Mouse (Mus musculus) limb, embryonic 10.5 days (tissue): ENCODE data around the gene D430041D05Rik. TPM values are rescaled to one million over a fixed set of nuclear protein-coding genes. Genes with fewer than 3 reads are reported as not detected.

Experiments used
- DNase-seq: peaks from one replicate; pipeline ENCODE4 v3.0.0-alpha.2; 2017; ENCODE audit warnings: low spot score
- H3K27ac ChIP-seq: fragments of 300-500 bp; sonication (generic); 2 replicates; pipeline ENCODE4 v1.5.1; 2016; ENCODE audit warnings: mild to moderate bottlenecking
- H3K27me3 ChIP-seq: fragments of 300-500 bp; sonication (generic); 2 replicates; pipeline ENCODE4 v1.6.1; 2016; ENCODE audit warnings: low read depth, mild to moderate bottlenecking; ENCODE audit not compliant: poor library complexity, severe bottlenecking
- H3K36me3 ChIP-seq: fragments of 300-500 bp; sonication (generic); 2 replicates; pipeline ENCODE4 v1.6.1; 2016; ENCODE audit warnings: mild to moderate bottlenecking, moderate library complexity
- H3K4me1 ChIP-seq: fragments of 300-500 bp; sonication (generic); 2 replicates; pipeline ENCODE4 v1.6.1; 2016
- H3K4me3 ChIP-seq: fragments of 300-500 bp; sonication (generic); 2 replicates; pipeline ENCODE4 v1.5.1; 2016; ENCODE audit warnings: mild to moderate bottlenecking, moderate library complexity
- H3K9me3 ChIP-seq: fragments of 300-500 bp; sonication (generic); replicated peaks from 2 replicates; pipeline ENCODE4 v1.6.1; 2016; ENCODE audit warnings: mild to moderate bottlenecking
- WGBS: fragments of 180-500 bp; shearing (Covaris S2); methylation state at CpG from one replicate; pipeline ENCODE4 v1.1.7; 2016; 5-methylcytosine and 5-hydroxymethylcytosine counted together
- polyA plus RNA-seq: library from polyadenylated mRNA; unstranded; fragments of >200 nt; fragmentation: Nextera tagmentation; extraction: Ambion mirVana; gene quantifications from 2 replicates; pipeline ENCODE4 v1.2.1, GENCODE M21; 2016

D430041D05Rik gene
- polyA plus RNA-seq, 1 experiment from 2014 or later: 0.81 TPM

DNA sequence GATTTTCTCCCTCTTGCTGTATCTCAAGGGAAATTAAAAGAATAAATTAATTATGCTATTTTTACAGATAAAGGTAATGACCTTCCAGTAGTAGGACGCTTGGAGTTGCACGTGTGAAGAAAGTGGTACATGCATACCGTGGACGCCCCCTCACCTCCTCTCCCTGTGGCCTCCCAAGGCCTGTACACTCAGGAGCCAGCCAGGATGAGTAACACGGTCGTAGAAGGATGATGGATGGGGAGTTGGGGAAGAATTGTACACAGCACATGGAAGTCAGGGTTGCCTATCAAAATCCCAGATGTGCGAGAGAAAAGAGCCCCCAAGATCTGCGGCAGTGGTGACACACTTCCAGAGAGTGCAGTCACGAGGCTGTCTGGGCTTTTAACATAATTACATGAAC lies 14.9 kb downstream of the D430041D05Rik start:
- peaks cover 5% of the 10 kb centered on the region for H3K4me1 ChIP-seq
- H3K27me3 ChIP-seq: no peaks in the 10 kb centered on the region
- no peaks in the 10 kb centered on the region for H3K36me3 ChIP-seq

DNA sequence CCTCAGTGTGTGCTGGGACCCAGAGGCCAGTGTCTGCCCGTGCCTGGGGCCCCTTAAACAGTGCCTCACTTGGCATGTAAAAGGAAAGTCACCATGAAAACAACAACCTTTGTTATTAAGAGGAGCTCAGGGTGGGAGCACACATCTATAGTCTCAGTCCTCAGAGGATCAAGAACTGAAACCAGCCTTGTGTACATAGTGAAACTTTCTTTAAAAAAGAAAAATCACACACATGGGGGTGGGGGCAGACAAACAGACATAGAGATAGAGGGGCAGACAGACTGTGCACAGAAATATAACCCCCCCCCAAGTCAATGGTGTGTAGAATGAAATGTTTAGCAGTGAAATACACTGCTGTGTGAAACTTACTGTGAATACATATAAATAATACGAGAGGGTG lies 16.0 kb downstream of the D430041D05Rik start:
- 73% methylated on average over 2 of the region's 2 CpGs for WGBS
- no peak overlapping the region for H3K27ac ChIP-seq
- no peak for DNase-seq
- H3K4me3 ChIP-seq: no peak overlapping the region
- H3K9me3 ChIP-seq: no peaks in the 10 kb centered on the region
- H3K4me1 ChIP-seq: peaks cover 5% of the 10 kb centered on the region
- H3K27me3 ChIP-seq: no peaks in the 10 kb centered on the region
- no peaks in the 10 kb centered on the region for H3K36me3 ChIP-seq

More for the DNA sequence above, 14.9 kb downstream of the D430041D05Rik start:
- Histone ChIP-seq H3K9me3 (no peaks in the 10 kb centered on the region), H3K27ac (no peak overlapping the region), H3K4me3 (no peak overlapping the region)
- DNase-seq: no peak
- WGBS: 83% methylated on average over 9 of the region's 9 CpGs

DNA sequence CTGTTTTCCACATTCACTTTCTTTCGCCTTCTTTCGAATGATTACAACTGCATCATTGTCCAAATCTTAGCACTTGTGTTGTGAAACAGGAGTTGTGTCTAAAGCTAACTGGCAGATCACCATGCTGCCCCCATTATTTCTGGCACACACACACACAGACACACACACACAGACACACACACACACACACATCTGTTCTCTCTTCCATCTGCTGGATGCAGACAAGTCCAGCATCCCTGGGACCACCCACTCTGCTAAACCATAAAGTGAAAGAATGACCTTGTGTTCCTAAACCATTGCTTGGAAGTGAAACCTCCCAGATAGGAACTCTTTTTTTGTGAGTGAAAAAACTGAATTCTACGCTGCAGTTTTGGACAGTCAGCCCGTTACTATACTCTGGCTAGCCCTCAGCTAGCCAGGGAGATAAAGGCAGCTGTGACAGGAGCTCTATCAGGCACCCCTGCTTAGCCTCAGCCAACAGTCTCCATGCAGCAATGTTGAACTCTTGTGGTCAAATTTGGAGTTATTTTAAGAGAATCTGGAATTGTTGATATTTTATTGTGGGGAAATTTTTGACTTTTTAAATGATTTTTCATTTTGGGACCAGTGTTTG lies 18.0 kb downstream of the D430041D05Rik start:
- Histone ChIP-seq H3K4me1 (peaks cover 5% of the 10 kb centered on the region), H3K27me3 (no peaks in the 10 kb centered on the region), H3K9me3 (no peaks in the 10 kb centered on the region), H3K4me3 (no peak overlapping the region), H3K36me3 (no peaks in the 10 kb centered on the region), H3K27ac (no peak overlapping the region)
- DNase-seq: no peak
- WGBS: 84% methylated on average over 4 of the region's 4 CpGs

DNA sequence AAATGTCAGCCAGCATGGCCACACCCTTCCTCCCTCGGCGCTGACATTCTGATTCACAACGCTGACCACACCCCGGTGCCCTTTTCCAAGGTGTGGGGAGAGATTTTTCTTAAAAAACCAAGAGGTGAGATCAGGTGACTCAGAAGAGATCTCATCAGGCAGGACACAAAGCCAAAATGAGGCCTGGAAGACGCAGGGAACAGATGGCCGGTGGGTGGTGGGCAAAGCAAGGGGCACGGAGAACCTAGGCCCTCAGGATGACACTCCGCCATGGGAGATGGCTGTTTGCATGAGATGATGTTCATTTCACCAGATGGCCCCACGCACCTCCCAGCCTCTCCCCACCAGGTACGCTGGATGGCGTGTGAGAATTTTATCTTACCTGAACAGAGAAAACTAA lies 21.6 kb downstream of the D430041D05Rik start:
- DNase-seq: no peak
- 92% methylated on average over 11 of the region's 11 CpGs for WGBS
- no peaks in the 10 kb centered on the region for H3K9me3 ChIP-seq
- no peak overlapping the region for H3K4me3 ChIP-seq
- H3K4me1 ChIP-seq: peaks cover 9% of the 10 kb centered on the region
- H3K36me3 ChIP-seq: no peaks in the 10 kb centered on the region
- H3K27me3 ChIP-seq: no peaks in the 10 kb centered on the region
- H3K27ac ChIP-seq: no peak overlapping the region

DNA sequence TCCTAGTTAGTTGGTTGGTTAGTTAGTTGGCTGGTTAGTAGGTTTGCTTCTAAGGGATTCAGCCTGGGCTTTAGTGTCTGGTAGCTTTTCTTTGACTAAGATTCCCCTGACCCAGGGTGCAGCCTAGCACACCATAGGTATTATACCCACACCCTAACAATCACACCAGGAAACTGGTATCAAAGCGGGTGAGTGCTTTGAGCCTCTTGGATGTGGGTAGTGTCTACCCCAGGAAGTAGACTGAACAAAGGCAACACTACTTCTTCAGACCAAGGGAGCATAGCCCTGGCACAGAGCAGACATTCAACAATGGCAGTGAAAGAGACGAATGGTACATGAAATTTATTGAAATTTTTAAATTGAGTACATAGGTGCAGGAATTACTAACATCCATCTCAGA lies 24.9 kb downstream of the D430041D05Rik start:
- peaks cover 5% of the 10 kb centered on the region for H3K4me1 ChIP-seq
- no peak overlapping the region for H3K27ac ChIP-seq
- H3K27me3 ChIP-seq: no peaks in the 10 kb centered on the region
- WGBS: 89% methylated on average over 2 of the region's 2 CpGs
- no peaks in the 10 kb centered on the region for H3K36me3 ChIP-seq
- no peak overlapping the region for H3K4me3 ChIP-seq
- DNase-seq: no peak
- no peaks in the 10 kb centered on the region for H3K9me3 ChIP-seq

DNA sequence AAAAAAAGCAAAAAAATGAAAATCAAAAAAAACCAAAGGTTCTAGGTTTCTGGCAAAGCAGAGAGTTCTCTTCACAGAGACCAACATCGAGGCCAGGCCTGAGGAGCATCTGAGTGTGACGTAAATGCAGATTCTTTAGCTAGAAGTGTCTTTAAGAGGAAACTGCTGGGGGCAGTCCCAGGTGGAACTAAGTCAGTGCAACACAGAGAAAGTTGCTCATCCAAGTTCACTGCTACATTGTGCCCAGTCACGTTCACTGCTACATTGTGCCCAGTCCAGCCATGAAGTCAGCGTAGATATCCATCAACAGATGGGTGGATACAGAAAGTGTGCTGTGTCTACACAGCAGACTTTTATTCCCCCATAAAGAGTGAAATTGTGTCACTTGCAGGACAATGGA lies 27.2 kb downstream of the D430041D05Rik start:
- H3K9me3 ChIP-seq: no peaks in the 10 kb centered on the region
- DNase-seq: no peak
- WGBS: 85% methylated on average over 4 of the region's 4 CpGs
- H3K4me1 ChIP-seq: peaks cover 9% of the 10 kb centered on the region
- no peaks in the 10 kb centered on the region for H3K36me3 ChIP-seq
- H3K27ac ChIP-seq: no peak overlapping the region
- H3K4me3 ChIP-seq: no peak overlapping the region
- H3K27me3 ChIP-seq: peaks cover 12% of the 10 kb centered on the region

DNA sequence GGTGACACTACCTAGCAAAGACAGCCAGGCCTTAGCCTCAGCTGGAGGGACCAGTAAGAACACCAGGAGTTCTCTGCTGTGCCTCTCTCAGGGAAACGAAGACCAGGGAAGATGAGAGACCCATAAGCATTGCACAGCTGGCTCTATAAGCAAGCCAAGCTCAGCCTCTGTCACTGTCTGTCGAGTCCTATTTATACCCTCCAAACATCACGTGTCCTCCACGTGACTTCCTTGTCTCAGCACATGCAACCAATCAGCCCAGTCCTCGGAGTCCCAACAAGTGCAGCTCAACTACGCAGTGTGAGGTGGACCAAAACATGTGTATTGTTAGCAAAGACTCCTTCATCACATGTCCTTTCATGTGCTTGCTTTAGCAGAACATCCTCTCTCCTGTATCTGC lies 28.0 kb downstream of the D430041D05Rik start:
- no peaks in the 10 kb centered on the region for H3K9me3 ChIP-seq
- no peak overlapping the region for H3K4me3 ChIP-seq
- WGBS: 90% methylated on average over 6 of the region's 6 CpGs
- DNase-seq: no peak
- H3K4me1 ChIP-seq: peaks cover 9% of the 10 kb centered on the region
- no peaks in the 10 kb centered on the region for H3K36me3 ChIP-seq
- H3K27ac ChIP-seq: no peak overlapping the region
- peaks cover 19% of the 10 kb centered on the region for H3K27me3 ChIP-seq

DNA sequence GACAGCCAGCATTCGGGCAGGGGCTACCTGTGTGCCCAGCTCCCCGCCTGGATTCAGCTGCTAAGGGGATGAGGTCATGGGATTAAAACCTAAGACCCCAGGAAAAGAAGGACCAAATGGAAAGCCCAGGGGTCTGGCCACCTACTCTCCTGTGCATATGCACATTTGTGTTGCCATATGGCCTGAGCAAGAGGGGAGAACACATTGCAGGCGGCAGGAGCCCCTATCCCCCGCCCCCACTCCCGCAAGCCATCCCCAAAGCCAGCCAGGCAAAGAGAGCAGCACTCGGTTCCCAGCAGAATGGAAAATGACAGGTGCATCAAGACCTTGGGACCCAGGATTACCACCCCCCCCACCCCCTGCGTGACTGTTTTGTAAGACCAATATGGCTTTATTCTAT lies 31.5 kb downstream of the D430041D05Rik start:
- H3K9me3 ChIP-seq: no peaks in the 10 kb centered on the region
- H3K36me3 ChIP-seq: no peaks in the 10 kb centered on the region
- H3K4me1 ChIP-seq: peaks cover 5% of the 10 kb centered on the region; the same call in 1 of the 2 replicates
- WGBS: 22% methylated on average over 7 of the region's 7 CpGs
- H3K4me3 ChIP-seq: no peak overlapping the region
- H3K27me3 ChIP-seq: peaks cover 19% of the 10 kb centered on the region
- no peak for DNase-seq
- no peak overlapping the region for H3K27ac ChIP-seq

DNA sequence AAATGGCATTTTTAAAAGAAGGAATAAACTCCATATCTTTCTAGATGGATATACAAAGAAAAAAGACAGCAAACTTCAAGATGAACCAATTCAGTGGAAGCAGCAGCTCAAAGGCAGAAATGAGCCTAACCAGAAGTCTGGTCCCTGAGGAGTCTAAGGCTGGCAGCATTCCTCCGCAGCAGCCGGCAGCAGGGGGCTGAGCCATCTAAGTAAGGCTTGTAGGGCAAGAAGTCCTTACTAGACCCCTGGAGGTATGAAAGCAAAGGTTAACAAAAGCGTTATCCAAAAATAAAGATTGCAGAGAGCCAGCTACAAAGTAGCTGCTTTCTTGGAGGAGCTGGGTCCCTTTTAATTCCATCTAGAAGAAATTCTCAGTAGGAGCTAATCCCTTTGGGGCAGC lies 32.0 kb downstream of the D430041D05Rik start:
- Histone ChIP-seq H3K27me3 (peaks cover 19% of the 10 kb centered on the region), H3K9me3 (no peaks in the 10 kb centered on the region), H3K27ac (no peak overlapping the region), H3K4me1 (peaks cover 5% of the 10 kb centered on the region; the same call in 1 of the 2 replicates), H3K4me3 (no peak overlapping the region), H3K36me3 (no peaks in the 10 kb centered on the region)
- no peak for DNase-seq
- 23% methylated on average over 3 of the region's 3 CpGs for WGBS

DNA sequence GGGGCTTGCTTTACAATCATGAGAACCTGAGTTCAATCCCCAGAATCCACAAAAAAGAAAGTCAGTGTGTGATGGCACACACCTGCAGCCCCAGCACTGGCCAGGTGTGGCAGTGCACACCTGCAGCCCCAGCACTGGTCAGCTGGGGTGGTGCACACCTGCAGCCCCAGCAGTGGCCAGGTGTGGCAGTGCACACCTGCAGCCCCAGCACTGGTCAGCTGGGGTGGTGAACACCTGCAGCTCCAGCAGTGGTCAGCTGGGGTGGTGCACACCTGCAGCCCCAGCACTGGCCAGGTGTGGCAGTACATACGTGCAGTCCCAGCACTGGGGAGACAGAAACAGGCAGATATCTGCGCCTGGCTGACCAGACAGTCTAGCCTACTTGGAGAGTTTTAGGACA lies 32.8 kb downstream of the D430041D05Rik start:
- Histone ChIP-seq H3K27ac (no peak overlapping the region), H3K4me3 (no peak overlapping the region), H3K36me3 (no peaks in the 10 kb centered on the region), H3K27me3 (peaks cover 19% of the 10 kb centered on the region), H3K4me1 (peaks cover 5% of the 10 kb centered on the region; the same call in 1 of the 2 replicates), H3K9me3 (no peaks in the 10 kb centered on the region)
- 69% methylated on average over 2 of the region's 2 CpGs for WGBS
- no peak for DNase-seq

DNA sequence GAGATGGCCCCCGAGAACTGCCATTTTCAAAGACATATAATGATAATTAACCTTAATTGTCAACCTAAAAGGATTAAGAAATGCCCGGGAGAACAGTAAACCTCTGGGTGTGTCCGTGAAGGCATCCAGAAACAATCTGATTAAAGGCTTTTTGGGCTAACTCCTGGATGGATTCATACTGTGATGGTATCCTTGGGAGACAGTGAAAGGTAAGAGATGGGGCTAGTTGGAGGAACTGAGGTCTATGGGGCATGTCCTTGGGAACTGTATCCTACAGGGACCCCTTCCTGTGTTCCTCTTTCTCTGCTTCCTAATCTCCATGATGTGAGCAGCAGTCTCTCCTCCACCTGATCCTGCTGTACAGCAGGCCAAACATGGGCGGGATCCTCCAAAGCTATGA lies 38.7 kb downstream of the D430041D05Rik start:
- no peak for DNase-seq
- H3K4me3 ChIP-seq: no peak overlapping the region
- H3K4me1 ChIP-seq: peaks cover 6% of the 10 kb centered on the region; the same call in 1 of the 2 replicates
- no peaks in the 10 kb centered on the region for H3K27me3 ChIP-seq
- H3K27ac ChIP-seq: no peak overlapping the region
- no peaks in the 10 kb centered on the region for H3K9me3 ChIP-seq
- H3K36me3 ChIP-seq: no peaks in the 10 kb centered on the region
- WGBS: 79% methylated on average over 4 of the region's 4 CpGs

DNA sequence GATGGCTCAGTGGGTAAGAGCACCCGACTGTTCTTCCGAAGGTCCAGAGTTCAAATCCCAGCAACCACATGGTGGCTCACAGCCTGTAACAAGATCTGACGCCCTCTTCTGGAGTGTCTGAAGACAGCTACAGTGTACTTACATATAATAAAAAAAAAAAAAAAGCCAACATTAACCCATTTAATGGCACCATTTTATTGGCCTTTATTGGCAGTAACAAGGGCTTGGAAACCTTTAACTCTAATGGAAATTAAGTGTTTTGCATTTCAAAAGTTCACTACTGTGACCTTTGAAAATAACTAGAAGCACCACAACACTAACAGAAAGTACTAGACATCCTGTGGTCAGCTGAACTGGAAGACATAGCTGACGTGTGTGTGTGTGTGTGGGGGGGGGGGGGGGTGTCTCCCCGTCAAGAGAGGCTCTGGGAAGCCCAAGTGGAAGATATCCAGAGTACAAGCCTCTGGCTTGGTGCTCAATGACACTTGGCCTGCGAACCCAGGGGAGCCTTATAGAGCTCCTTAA lies 39.1 kb downstream of the D430041D05Rik start:
- H3K36me3 ChIP-seq: no peaks in the 10 kb centered on the region
- no peaks in the 10 kb centered on the region for H3K9me3 ChIP-seq
- H3K4me1 ChIP-seq: peaks cover 9% of the 10 kb centered on the region; the same call in 1 of the 2 replicates
- no peak overlapping the region for H3K27ac ChIP-seq
- 62% methylated on average over 6 of the region's 6 CpGs for WGBS
- H3K4me3 ChIP-seq: no peak overlapping the region
- DNase-seq: no peak
- H3K27me3 ChIP-seq: no peaks in the 10 kb centered on the region

DNA sequence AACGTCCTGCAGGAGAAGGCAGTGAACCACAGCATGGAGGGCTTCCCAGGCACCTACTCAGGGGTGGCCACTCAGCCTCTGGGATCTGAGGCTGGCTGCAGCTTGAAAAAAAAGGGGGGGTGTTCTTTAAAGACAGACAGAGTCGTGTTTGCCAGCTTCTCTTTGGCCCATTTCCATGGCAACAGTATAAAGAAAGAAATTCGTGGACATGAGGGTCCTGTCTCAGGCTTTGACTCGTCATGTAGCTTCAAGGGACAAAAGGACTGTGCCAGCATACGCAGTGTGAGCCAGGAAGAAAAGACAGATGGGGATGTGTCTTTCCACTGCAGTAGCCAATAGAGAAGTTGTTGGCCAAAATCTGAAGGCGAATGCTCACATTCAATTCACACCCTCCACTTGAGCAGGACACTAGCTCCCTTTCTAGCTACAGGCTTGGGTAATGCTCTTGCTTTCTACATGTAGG lies 42.9 kb downstream of the D430041D05Rik start:
- Histone ChIP-seq H3K27me3 (no peaks in the 10 kb centered on the region), H3K4me1 (peaks cover 9% of the 10 kb centered on the region; the same call in 1 of the 2 replicates), H3K4me3 (no peak overlapping the region), H3K9me3 (no peaks in the 10 kb centered on the region), H3K36me3 (no peaks in the 10 kb centered on the region), H3K27ac (no peak overlapping the region)
- WGBS: 57% methylated on average over 6 of the region's 6 CpGs
- DNase-seq: no peak
